Mouse (Mus musculus) ES-CJ7 (cell line): ENCODE measurements around the gene Cdc42ep2.

Source experiments
- DNase-seq: peaks from one replicate; pipeline ENCODE4 v3.0.0; 2011; ENCODE audit warnings: low read depth, low spot score

The Cdc42ep2 gene

DNA sequence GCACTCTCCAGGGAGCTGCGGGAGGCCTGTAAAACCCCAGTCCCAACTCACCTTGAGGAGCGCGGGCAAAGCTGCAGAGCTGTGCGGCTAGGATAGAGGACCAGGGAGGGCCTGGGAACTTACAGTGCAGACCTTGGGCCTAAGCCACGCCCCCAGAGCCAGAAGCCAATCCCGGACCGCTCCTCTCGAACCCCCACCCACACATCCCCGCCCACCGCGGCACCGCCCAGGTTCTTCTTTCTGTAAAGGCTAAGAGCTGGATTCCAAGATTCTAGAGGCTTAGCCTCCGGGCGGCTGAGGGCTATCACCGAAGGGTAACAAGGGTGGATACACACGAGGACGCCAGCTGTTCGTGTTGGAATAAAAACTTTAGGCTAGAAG lies at the start of gene Cdc42ep2:
Cdc42ep2 (minus strand) TSS at position 104 of the 381 bp plus-strand sequence.
- peak; percentile 96 for DNase-seq

DNA sequence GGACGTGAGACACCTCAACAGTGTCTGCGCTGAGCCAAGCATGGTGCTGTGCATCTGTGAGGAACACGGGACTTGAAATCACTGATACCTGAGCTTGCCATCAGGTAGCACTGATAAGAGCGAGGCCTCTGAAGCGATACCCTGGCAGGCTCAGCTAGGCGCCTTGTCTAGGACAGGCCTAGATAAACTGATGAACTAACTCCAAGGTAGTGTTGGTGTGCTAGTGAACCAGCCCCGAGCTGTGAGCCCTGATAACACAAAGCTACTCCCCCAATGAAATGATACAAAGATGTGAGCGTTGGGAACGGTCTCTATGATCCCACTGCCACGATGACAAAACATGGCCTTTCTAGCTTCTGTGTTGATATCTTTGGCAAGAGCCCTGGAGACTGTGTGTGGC lies 43.0 kb upstream of the Cdc42ep2 start:
- DNase-seq: no peak

GRCm38 (mm10) chr19:5966786-5967185 lies 42.2 kb upstream of the Cdc42ep2 start:
- DNase-seq: peak; percentile 43

DNA sequence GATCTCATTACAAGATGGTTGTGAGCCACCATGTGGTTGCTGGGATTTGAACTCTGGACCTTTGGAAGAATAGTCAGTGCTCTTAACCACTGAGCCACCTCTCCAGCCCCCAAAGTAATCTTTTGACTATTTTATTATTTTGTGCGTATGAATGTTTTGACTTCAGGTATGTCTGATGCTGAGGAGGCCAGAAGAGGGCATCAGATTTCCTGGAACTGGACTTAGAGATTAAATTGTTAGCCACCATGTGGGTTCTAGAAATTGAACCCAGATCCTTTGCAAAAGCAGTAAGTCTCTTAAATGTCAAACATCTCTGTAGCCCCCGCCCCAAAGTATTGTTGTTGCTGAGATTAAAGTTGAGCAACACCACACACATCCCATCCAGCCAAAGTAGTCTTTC lies 41.3 kb upstream of the Cdc42ep2 start:
- no peak for DNase-seq

DNA sequence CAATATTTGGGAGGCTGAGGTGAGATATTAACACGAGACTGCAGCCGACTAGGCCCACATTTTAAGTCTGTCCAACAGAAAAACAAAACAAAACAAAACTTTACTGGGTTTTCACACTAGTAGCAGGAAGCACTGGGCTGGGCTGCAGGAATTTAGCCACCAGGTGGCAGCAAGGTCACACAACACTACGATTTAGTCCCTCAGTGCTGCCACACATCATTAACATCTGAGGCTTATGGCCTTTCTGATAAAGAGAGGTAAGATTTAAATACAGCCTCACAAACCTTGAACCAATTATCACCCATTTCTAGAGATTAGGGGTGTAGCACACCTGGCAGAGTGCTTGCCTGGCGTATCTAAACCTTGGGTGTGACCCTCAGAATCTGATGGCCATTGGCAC lies 40.7 kb upstream of the Cdc42ep2 start:
- DNase-seq: peak; percentile 83

GRCm38 (mm10) chr19:5964804-5965203 lies 40.2 kb upstream of the Cdc42ep2 start:
- DNase-seq: no peak

- peak; percentile 89 for DNase-seq
Measured at GRCm38 (mm10) chr19:5963883-5964562, 39.4 kb upstream of the Cdc42ep2 start, which contains the start of gene Pola2. Gene Pola2, minus strand, starts transcription at chr19:5964202.

DNA sequence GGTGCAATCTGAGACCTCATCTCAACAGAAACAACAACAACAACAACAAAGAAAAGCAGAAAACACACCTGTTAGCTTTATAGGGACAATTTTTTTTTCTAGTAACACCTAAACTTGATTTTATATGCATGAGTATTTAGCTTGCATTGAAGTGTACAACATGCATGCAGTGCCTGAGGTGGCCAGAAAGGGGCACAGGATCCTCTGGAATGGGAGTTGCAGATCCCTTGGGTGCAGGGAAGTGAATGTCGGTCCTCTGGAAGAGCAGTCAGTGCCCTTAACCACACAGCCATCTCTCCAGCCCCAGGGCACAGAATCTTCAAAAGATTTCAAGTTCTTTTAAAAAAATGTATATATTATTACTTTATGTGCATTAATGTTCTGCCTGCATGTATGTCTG lies 38.0 kb upstream of the Cdc42ep2 start:
- no peak for DNase-seq

DNA sequence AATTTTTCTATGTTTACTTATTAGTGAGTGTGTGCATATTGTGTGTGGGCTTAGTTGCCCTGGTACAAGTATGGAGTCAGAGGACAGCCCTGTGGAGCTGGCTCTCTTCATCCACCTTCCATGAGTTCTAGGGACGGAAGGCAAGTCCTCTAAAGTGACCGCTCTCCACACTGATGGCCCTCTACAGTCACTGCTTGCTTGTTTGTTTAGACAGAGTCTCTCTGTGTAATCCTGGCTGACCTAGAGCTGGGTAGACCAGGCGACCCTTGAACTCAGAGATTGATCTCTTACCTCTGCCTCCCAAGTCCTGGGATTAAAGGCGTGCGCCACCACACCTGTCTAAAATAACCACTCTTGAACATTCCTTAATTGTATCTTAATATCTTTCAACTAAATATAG lies 32.8 kb upstream of the Cdc42ep2 start:
- no peak for DNase-seq

DNA sequence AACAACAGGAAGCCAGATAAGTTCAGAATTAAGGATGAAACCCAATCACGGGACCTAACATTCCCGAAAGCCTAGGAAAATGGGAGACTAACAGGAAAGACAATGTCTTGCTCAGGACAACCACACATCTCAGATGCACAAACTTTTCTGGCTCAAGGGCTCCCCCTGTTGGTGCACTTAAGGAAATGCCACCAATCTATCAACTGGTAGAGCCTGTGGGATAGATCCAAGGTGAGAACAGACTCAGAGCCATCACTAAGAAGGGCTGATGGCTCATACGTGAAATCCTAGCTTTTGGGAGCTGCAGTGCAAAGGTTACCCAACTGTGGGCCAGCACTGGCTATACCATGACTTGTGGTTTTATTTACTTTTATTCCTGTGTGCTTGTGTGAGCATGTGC lies 32.1 kb upstream of the Cdc42ep2 start:
- DNase-seq: peak; percentile 85

- no peak for DNase-seq
Measured at GRCm38 (mm10) chr19:5955704-5956670, 31.4 kb upstream of the Cdc42ep2 start.

- DNase-seq: no peak
Measured at GRCm38 (mm10) chr19:5954936-5955335, 30.3 kb upstream of the Cdc42ep2 start.

GRCm38 (mm10) chr19:5954031-5954710 lies 29.6 kb upstream of the Cdc42ep2 start:
- DNase-seq: peak; percentile 45

DNA sequence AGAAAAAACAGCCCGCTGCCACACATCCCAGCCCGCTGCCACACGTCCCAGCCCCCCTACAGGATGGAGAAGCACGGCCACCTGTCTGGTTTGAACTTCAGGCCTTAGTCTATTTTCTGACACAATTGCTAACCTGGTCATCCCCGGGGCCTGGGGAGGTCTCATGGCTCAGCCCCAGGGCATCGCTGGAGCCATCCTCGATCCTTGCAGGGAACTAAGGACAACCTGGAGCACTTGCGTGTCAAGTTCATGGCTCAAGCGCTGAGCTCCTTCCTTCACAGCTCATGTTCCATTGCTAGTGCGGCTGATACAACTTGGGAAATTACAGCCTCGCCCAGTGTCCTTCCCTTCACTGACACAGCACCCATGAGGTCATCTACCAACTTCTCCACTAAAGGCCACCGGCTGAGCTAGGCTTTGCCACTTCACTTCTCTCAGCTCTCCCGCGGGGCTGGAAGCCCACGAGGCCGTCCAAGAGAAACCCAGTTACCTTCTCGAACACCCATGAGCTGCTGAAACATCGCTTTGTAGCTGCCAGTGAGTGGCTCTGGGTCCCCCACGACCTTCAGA lies 28.7 kb upstream of the Cdc42ep2 start:
- no peak for DNase-seq

DNA sequence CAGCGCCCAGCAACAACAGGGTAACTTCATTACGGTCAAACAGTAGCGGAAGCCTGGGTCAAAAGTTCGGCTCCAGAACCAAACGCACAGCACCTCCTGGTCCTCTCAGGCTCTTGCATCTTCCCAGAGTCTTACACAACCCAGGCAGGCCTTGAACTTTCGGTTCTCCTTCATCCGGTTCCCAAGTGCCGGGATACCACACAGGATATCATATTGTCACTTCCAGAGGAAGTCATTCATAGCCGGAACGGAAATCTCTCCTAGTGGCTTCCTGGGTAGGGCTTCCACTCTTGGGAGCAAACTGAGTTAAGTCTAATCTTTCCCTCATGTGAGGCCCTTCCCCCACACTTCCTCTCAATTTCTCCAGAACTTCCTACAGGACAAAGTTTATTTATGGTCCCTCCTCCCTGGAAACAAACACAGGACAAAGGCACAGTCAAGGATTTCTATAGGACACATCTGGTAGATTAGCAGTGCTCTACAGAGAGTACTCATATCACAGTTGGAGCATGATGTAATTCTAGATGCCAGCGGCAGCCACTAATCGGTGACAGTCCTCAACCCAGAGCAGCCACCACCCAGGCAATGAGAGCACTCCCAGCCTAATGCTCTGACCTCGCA lies 27.6 kb upstream of the Cdc42ep2 start:
- DNase-seq: no peak

GRCm38 (mm10) chr19:5951631-5952030 lies 27.0 kb upstream of the Cdc42ep2 start:
- DNase-seq: no peak

GRCm38 (mm10) chr19:5950218-5950617 lies 25.6 kb upstream of the Cdc42ep2 start:
- DNase-seq: no peak

DNA sequence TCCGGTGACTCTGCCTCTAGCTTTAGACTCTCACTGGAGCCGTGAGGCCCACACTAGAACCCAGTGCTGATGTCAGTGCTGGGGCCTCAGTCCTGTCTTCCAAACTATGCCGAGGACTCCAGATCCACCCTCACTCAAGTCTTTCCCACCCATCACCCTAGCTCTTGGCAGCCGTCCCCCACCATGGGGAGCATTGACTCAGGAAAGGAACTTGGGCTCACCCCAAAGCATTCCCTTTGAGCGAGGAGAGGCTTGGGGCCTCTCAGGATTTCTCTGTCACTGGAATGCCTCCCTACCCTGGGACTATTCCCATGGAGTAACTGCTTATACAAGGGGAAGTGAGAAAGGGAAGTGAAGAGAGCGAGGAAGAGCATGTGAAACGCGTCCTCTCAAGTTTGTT lies 21.3 kb upstream of the Cdc42ep2 start:
- DNase-seq: no peak

- DNase-seq: no peak
Measured at GRCm38 (mm10) chr19:5945027-5945426, 20.4 kb upstream of the Cdc42ep2 start.

GRCm38 (mm10) chr19:5944145-5944544 lies 19.5 kb upstream of the Cdc42ep2 start:
- DNase-seq: no peak

DNA sequence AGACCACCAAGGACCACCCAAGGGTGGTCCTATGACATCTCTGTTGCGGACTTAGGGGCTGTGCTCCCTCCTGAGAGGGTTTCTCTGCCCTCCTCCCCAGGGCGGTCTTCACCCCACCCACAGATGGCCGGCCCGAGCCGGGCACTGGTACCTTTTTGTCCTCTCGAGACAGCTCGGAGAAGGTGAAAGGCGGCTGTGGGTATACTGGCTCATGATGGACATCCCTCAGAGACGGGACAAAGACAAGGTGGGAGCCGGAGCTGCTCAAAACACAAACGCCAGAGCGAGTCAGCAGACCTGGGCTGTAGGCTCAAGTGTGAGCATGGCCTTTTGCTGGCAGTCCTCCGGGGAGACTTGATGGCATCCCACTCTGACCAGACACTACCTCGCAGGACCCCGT lies 18.8 kb upstream of the Cdc42ep2 start:
- no peak for DNase-seq
